Mouse (Mus musculus): ENCODE measurements around the gene Gins2. TPM values are rescaled to one million over a fixed set of nuclear protein-coding genes. Genes with fewer than 3 reads are reported as not detected.

Gene Gins2
- 2.2 TPM for total RNA-seq (2023)

DNA sequence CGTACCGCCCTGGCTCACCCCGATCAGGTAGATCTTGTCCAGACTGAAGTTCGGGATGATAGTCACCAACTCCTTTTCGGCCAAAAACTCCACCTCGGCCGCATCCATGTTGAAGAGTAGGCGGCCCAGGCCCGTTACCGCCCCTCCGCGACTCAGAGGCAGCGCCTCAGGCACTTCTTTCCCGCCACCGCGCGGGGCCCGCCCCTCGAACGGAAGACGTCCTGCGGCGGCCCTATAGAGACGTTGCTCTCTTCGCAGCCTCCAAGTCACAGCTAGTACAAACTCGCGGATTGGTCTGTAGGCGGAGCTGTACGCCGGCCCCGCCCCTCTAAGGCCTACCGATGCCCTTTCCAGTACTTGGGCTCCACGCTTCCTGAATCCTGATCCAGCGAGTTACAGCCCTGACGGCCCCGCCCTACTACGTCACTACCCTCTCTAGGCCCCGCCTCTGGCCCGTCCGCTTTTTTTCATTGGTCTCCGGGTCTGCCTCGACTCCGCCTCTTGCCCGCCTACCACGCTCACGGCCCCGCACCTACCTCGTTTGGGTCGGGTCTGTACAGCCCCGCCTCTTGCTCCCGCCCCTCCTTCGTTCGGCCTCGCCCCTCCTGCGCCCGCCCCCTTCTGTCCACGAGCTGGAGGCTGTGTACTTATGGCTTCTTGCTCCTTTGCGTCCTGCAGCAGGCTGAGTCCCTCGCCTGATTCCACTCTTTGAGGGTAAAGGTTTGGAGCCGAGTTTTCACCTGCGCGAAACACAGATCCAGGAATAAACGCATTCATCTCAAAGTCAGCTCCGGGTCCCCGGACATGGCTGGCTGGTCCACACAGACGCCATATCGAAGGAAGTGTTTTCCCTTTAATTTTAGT lies at the start of gene Gins2:
Gins2 (minus strand) TSS at position 397 of the 864 bp plus-strand sequence.

Other genes with a start within 250 kb of the Gins2 start
- not detected for gene 1190005I06Rik, start 58.3 kb upstream of the Gins2 start, total RNA-seq (2023)
- gene Gm27021, start 78.8 kb upstream of the Gins2 start, total RNA-seq (2023) = not detected
- 399 TPM for gene Cox4i1, start 78.9 kb upstream of the Gins2 start, total RNA-seq (2023)
- gene Emc8, start 79.3 kb upstream of the Gins2 start, total RNA-seq (2023) = 21.9 TPM
- gene Irf8, start 147.1 kb upstream of the Gins2 start, total RNA-seq (2023) = 40.0 TPM

All from CD4-positive naive resting alpha-beta T cell, adult 76 days (primary cell).